Mouse (Mus musculus): ENCODE measurements around the gene Sspn.

Sspn gene

DNA sequence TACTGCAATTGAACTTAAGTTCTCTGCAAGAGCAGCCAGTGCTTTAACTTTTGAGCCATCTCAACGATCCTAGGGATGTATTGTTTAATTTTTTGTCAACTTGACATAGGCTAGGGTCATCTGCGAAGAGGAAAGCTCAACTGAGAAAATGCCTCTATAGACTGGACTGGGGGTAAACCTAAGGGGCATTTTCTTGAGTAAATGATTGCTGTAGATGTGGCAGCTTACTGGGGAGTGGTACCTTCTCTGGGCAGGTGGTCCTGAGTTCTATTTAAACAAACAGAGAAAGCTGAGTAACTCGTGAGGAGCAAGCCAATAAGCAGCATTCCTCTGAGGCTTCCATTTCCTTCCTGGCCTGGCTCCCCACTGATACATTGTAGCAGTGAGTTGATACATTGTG is at the start of gene Sspn:
TSS of gene Sspn (plus strand) at position 301 of the 400 bp plus-strand sequence.
- DNase-seq (ENCODE audit: low spot score in 2 of 2): no peak

DNA sequence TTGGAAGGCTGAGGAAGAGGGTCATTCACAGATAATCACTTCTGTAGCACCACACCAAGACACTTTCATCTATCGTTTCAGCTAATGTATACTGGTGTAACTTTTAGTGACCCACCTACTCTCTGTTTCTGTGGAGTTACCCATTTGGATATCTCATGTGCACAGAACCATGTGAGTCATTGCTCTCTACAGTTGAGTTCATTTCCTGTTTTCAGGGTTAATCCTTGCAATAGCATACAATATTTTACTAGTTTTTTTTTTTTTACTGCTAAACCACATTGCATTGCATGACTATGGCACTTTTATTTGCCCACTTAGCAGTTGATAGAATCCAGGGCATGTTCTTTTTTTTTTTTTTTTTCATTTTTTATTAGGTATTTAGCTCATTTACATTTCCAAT is 48.4 kb upstream of the Sspn start:
- no peak for DNase-seq (ENCODE audit: low spot score in 2 of 2)

DNA sequence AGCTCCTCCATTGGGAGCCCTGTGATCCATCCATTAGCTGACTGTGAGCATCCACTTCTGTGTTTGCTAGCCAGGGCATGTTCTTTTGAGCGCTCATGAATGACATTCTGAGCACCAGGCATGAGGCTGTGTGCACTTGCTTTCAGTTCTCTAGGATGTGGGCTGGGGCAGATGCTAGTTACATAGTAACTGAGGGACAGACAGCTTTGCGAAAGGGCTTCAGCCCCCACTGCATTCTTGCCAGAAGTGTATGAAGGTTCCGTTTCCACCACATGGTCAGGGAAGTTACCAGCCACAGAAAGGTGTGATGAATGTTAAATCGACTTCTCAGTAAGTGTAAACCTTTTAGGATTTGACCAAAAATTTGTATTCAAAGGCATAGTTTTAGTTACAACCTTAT is 47.8 kb upstream of the Sspn start:
- no peak for DNase-seq (ENCODE audit: low spot score in 2 of 2)

DNA sequence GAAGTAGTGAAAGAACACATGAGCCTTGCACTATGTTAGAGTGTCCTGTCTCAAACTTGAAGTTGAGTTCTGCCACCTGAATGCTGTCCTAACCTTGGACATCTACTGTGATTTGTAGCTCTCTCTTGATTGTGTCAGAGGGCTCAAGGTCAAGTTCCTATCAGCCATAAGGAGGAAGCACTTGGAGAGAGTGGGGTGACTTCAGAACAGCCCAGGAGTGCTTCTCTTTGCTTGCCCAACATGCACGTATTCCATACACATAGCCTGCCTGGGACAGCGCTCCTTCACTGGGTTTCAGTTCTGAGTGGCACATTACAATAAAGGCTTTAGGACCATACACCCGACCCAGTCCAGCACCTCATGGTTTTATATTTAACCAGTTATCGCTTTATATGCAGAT is 46.4 kb upstream of the Sspn start:
- no peak for DNase-seq (ENCODE audit: low spot score in 2 of 2)

DNA sequence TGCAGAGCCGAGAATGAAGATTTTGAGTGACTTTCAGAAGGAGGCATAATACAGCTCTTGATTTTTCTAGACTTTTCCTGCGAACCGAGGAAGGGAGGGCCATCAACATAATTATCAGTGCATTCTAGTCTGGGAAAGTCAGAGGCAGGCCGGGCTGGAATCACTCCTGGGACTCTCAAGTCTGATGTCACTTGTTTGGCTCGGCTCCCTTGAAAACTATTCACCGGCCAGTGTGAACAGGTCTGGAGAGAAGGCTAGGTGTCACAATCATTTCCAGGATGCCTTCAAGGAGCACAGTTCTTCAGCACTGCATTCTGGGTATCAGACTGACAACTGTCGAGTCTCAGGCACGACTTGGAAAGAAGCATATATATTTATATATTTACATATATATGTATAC is 45.2 kb upstream of the Sspn start:
- no peak for DNase-seq (ENCODE audit: low spot score in 2 of 2)

DNA sequence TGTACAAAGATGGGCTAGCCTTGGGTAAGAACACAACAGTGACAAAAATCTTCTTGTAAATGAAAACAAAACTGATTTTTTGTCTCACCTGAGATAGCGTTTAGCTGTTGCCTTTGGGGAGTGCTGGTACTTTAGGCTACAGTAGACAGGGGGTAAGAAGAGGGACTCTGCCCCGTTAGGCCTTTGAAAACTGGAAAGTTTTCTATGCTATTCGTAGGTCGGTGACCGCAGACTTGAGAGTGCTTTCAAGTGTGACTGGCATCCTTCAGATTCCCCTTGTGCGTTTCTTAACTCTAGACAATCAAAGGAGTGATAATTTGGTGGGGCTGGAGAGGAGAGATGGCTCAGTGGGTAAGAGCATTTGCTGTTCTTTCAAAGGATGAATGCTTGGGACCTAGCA is 43.7 kb upstream of the Sspn start:
- no peak for DNase-seq (ENCODE audit: low spot score in 2 of 2)

DNA sequence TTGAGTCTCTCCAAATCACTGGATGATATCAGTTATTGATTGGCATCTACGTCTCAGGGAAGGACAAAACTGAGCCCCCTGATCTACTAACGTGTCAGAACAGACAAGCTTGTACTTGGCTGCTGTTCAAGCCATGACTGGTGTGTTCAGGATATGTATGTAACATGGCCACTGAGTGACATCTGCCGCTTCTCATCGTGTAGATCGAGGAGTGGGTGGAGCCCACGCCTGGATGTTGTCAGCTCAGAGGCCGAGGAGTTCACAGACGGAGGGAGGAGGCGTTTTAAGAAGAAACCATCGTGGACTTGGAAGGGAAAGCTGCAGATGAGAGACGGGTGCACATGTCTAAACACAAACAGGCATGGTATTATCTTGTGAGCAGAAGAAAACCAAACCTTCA is 39.5 kb upstream of the Sspn start:
- DNase-seq (ENCODE audit: low spot score in 2 of 2): no peak

DNA sequence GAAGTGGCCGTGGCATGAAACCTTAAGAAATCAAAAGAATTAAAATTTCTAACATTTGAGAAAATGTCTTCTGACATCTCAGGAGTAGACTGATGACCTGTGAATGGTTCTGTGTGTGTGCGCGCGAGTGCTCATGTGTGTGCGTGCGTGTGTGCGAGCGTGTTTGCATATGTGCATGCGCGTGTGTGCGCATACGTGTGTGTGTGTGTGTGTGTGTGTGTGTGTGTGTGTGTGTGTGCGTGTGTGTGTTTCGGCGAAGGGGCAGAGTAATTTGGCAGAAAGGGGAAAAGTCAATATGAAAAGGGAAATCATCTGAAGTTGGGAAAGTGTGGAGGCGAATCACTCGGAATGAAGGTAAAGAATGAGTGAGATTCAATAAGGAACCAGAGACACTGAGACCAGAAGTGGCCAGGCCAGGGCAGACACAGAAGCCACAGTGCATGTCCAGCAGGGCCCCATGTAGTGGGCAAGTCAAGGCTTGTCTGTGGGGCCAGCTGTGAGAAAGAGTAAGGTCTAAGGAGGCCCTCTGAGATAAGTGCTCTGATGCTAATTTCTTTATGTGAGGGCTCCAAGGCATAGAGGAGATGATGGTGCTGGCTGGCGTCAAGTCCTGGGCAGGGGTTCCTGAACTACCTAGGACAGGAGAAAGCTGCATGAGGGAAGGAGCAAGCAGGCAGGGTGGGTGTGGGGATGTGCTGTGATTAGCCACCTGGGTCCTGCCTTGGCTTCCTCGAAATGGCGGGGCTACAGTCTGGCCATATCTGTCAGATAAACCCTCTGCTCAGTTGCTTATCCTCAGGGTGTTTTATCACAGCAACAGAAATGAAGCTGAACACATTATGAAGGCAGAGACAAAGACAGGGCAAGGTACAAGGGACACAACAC is 38.8 kb upstream of the Sspn start:
- no peak for DNase-seq (ENCODE audit: low spot score in 2 of 2)

DNA sequence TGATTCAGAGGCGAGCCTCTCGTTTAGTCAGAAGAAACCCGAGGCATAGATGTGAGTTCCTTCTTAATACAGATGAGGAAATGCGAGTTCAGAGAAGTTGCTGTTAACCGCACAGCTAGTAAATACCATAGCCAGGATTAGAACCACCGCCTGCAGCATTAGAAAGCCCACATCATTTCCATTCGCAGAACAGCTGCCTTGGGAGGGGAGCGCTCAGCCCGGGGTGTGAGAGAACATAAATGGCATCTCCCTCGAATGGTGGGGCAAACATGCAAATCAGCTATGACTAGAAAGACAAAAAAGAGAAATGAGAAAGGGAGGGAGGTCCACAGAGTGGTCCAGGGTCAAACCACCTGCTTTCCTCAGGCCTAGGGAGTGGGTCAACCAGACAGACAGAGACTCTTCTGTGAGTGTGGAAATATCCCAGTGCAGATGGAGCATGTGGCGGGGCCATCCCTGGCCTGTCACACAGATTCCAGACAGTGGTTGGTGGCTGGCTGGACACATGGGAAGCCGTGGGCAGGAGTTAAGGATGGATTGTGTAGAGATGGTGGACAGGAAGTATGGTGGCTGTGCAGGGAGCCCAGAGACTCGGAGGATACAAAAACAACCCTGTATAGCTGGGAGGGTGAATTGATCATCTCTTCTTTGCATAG is 37.9 kb upstream of the Sspn start:
- no peak for DNase-seq (ENCODE audit: low spot score in 2 of 2)

DNA sequence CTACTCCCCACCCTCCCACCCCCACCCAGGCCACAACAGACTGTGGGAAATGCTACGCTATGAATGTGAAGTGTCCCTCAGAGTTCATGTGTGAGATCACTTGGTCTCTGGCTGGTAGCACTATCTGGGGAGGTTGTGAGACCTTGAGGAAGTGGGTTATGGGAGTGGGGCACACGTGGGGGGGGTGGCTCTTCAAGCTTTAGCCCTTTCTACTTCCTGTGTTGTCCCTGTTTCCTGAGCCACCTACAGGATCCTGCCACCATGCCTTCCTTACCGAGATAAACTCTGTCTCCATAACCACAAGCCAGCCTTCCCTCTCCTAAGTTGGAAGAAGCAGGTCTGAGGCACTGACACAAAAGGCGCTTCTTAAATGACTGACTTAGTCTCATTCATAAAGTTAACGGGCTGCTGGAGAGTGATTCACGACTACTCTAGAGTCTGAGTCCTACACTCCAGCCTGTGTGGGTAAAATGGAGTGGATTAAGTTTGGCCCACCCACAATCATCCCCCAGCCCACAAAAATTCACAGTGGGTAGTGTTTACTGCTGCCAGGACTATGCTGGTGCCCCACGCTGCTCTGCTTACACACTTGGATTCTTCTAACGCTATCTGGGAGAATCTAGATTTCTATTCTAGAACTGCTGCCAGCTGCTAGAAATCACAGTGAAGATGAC is 36.6 kb upstream of the Sspn start:
- no peak for DNase-seq (ENCODE audit: low spot score in 2 of 2)

DNA sequence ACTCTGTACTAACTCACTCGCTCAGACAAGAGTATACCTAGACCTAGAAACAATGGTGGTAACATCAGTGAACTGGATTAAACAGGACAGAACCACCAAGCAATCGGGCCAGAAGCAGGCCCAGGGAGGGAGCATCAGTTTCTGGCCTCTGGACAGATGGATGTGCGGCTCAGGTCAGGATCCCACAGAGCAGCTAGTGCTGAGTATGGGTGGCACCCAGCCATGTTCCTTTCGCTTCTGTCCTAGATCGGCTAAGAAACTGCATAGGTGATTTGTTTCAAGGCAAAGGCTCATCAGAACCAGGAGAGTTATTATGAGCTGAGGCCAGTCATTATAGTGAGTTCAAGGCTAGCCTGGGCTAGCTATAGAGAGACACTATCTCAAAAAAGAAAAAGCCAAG is 27.3 kb upstream of the Sspn start:
- DNase-seq (ENCODE audit: low spot score in 2 of 2): no peak

DNA sequence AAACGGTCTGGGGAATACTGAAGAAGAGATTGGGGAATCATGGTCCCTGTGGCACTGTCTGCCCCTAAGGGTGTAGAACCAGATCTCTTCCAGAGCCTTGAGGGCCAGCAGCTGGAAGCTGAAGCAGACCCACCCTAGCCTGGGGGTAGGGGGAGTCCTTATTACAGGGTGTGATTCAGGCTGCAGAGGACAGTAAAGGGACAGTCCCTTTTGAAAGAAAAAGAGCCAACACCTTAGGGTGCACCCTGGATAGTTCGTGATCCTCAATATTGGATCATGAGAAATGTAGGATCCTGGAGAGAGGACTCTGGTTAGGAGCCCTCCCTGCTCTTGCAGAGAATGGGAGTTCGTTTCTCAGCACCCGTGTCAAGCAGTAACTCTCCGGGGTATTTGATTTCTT is 26.8 kb upstream of the Sspn start:
- no peak for DNase-seq (ENCODE audit: low spot score in 2 of 2)

DNA sequence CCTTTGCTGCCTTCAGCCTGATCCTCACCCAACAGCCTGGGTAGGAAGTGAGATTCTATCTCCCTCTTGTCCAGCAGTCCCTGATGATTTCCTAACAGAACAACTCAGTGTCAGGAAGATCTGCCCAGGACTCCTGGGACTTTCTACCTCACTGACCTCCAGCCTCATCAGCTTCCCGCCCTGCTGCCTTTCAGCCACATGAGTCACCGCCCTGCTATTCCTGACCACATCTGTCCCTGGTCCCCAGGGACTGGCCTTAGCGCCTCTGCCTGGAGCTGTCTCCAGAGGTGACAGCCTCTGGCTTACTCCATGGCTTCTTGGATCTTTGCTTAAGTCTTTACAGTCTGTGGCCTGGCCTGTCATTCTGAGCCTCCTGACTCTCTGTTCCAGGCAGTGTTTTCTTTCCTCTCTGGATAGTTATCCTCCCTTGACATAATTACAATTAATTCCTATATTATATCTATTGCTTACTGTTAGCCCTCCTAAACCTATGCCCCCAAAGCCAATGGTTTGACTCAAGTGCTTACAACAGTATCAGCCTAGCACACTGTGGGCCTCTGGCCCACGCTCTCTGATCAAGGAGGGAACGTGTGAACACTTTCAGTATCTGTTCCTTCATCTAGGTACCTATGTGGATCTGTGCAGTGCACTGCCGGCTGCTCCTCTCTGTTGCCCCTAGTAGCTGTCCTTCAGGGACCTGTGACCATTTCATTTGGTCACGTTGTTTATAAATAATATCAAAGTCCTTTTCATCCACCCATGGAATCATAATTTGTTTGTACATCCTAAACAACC is 25.1 kb upstream of the Sspn start:
- DNase-seq (ENCODE audit: low spot score in 2 of 2): no peak

DNA sequence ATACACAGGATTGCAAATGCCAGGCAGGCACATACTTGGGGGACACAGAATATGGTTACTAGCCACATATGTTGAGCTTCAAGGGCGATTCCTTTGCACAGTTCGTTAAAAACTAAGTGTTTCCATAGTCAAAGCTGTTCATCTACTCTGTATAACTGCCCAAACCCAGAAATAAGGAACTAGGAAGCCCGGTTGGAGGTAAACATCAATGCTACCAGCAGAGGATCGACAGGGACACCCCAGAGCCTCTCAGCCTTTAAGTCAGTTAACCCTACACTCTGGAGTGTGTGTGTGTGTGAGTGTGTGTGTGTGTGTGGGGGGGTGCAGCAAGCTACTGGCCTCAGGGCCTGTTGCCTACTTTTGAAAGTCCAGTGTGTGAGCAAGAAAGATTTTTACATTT is 21.5 kb upstream of the Sspn start:
- DNase-seq (ENCODE audit: low spot score in 2 of 2): no peak

DNA sequence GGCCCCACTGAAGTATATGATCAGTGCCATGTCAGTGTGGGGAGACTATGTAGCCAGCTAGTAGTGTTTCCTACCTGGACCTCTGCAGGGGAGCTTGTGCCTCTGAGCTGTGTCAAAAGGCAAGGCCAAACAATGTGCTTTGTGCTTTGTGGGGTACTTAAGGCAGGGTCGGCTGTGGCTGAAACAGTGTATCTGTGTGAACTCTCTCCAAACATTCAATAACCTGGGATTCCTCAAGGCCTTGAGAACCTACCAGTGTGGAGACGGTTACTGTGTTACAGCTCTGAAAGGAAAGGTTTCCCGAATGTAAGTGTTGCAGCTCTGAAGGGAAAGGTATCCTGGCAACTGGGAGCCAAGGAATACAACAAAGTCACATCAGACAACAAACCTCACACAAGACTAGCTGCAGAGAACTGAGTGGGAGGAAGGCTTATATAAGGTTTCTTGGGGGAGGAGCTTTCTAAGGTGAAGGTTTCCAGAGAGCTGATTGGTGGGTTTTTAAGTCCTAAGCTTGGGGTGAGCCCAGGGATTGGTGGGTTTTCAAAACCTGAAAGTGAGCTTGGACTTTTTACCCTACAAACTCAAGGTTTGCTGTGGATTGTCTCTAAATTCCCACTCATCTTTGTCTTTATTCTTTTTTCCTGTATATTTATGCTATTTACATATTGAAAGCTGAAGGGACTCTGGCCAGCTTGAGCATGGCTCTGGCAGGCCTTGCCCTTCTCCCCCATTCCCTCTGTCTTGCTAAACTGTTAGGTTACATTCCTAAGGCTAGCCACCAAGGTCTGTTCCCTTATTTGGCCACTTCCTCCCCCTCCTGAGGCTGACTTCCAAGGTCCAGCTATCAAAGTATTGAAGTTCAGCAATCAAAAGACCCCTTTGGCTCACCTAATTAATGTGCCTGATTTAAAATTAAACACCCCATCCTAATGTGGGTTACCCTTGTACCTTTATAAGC is 20.7 kb upstream of the Sspn start:
- no peak for DNase-seq (ENCODE audit: low spot score in 2 of 2)

DNA sequence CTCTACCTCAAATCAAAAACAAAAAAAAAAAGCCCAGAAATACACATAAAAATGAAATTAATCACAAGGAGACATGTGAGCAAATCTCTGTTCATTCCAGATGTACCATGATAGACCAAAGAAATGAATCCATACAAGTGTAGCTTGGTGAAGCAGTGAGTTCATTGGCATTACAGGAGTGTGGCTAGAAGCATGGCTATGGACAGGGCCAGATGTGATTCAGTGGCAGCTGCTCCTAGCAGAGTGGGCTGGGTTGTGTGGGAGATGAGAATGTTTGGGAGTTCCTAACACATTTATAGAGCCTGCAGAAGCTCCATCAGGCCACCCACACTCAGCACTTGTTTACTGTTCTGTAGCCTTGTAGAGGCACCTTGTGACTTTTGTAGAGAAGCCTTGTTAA is 19.2 kb upstream of the Sspn start:
- no peak for DNase-seq (ENCODE audit: low spot score in 2 of 2)

DNA sequence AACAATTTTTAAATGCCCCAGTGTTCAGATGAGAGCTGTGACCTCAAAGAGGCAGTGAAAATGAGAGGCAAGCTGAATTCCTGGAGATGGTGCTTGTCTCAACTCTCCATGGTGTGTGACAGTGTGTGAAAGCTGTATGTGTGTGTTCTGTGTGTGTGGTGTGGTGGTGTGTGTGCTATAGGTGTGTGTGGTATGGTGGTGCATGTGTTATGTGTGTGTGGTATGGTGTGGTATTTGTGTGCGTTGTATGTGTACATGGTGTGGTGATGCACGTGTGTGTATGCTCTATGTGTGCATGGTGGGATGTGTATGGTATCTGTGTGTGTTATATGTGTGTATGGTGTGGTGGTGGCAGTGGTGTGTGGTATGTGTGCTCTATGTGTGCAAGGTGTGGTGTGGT is 16.0 kb upstream of the Sspn start:
- no peak for DNase-seq (ENCODE audit: low spot score in 2 of 2)

DNA sequence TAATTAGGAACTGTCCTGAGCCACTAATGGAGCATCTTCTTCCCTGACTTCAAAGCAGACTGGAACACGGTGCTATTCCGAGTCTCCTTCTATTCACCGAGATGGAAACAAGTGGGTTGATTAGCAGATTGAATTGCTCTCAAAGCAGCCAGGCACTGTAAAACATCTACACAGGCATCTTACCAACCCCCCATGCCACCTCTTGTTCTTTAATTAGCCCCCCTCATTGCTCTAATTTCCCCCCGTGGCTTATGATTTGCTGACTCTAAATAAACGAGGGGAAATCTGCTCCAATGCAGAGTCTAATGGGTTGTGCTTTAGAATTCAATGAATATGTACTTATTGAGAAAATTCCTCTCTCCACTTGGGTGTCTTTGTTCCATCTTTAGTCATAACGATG is 15.0 kb upstream of the Sspn start:
- no peak for DNase-seq (ENCODE audit: low spot score in 2 of 2)

DNA sequence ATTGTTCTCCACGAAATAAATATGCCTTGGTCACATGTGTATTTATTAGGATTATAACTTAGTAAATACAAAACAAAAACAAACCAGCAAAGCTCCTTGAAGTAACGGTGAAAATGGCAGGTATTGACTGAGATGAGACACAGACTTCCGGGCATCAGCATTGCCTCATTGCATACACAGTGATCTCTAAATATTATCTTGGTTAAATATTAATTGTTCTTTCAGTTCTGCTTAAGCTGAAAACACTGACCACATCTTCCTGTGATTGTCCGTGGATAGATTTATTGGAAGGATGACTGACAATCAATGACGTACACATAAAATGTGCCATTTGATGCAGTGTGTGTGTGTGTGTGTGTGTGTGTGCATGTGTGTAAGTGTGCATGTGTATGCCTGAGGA is 13.2 kb upstream of the Sspn start:
- DNase-seq (ENCODE audit: low spot score in 2 of 2): no peak

DNA sequence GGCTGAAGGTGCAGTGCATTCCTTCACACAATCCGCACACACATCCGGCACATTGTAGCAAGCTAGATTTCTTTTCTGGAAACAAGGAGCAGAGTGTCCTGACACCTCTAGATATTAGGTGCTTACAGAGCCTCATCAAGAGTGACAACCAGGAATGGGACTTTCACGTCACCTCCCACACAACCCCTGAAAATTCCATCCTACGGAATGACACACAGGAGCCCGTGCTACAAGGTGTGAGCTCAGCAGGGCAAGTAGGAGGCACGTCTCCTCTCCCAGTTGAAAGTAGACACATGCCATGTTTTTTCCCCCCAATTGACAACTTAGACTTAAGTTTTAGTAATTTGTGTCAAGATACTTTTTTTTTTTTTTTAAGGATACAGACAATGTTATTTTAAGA is 7.8 kb upstream of the Sspn start:
- no peak for DNase-seq (ENCODE audit: low spot score in 2 of 2)
